Mouse (Mus musculus): ENCODE measurements around the gene Ndufa4l2. TPM values are rescaled to one million over a fixed set of nuclear protein-coding genes. Genes with fewer than 3 reads are reported as not detected.

The Ndufa4l2 gene
- polyA plus RNA-seq, 1 experiment from 2014 or later = 22.1 TPM

- WGBS = 58% methylated on average over 8 of the region's 8 CpGs
- Histone ChIP-seq H3K4me2 (no peak overlapping the region), H3K27ac (peak overlapping the region; percentile 65), H3K36me3 (replicated peaks) (peaks cover 25% of the 10 kb centered on the region), H3K27me3 (replicated peaks) (no peaks in the 10 kb centered on the region), H3K9ac (no peak overlapping the region), H3K4me3 (no peak overlapping the region), H3K9me3 (no peaks in the 10 kb centered on the region), H3K4me1 (peaks cover 9% of the 10 kb centered on the region; the same call in 1 of the 2 replicates)
- ATAC-seq (replicated peaks) = no peak; the same call in 1 of the 2 replicates
Measured at GRCm38 (mm10) chr10:127491128-127491512, 23.6 kb upstream of the Ndufa4l2 start.

DNA sequence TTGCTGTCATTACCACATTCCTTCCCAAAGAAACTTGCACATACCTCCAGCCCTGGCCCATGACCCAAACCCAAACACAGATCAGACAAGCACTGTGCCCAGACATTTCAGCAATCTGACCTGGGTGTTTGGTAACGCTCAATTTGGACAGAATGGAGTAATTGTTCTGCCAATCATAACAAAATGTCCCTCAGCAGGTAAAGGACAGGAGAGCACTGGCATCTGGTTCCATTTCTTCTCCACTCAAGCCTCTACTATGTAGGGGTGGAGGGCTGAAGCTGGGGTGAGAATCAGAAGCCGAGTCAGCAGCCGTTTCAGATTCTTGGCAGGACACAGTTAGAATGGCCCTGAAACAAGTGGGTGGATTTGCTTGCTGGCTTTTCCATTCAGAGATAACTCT is 22.6 kb upstream of the Ndufa4l2 start:
- no peak for ATAC-seq (replicated peaks)
- Histone ChIP-seq H3K9ac (no peak overlapping the region), H3K4me2 (no peak overlapping the region), H3K9me3 (no peaks in the 10 kb centered on the region), H3K36me3 (replicated peaks) (peaks cover 28% of the 10 kb centered on the region), H3K27me3 (replicated peaks) (no peaks in the 10 kb centered on the region), H3K4me1 (peaks cover 9% of the 10 kb centered on the region; the same call in 1 of the 2 replicates), H3K4me3 (no peak overlapping the region), H3K27ac (no peak overlapping the region)
- WGBS = 86% methylated on average over 3 of the region's 3 CpGs

DNA sequence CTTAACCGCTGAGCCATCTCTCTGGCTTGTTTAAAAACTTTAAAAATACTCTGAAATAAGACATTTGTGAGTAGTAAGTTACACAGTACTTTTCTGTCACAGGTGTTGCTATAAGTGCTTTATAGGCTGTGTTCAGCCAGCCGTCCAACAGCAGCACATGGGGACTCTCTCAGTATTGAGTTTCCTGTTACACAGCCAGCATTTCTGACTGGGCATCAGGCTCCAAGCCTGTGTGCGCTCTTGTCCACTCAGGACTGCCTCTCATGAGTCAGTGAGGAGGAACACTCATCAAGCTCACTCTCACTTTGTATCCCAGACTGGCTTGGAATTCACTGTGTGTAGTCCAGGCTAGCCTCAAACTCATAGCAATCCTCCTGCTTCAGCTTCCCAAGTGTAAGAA is 18.6 kb upstream of the Ndufa4l2 start:
- Histone ChIP-seq H3K36me3 (replicated peaks) (peaks cover 46% of the 10 kb centered on the region), H3K9ac (no peak overlapping the region), H3K4me3 (no peak overlapping the region), H3K4me1 (peaks cover 2% of the 10 kb centered on the region; the same call in 1 of the 2 replicates), H3K27ac (no peak overlapping the region), H3K4me2 (no peak overlapping the region), H3K27me3 (replicated peaks) (no peaks in the 10 kb centered on the region), H3K9me3 (no peaks in the 10 kb centered on the region)
- 97% methylated on average over 3 of the region's 3 CpGs for WGBS
- ATAC-seq (replicated peaks) = no peak

DNA sequence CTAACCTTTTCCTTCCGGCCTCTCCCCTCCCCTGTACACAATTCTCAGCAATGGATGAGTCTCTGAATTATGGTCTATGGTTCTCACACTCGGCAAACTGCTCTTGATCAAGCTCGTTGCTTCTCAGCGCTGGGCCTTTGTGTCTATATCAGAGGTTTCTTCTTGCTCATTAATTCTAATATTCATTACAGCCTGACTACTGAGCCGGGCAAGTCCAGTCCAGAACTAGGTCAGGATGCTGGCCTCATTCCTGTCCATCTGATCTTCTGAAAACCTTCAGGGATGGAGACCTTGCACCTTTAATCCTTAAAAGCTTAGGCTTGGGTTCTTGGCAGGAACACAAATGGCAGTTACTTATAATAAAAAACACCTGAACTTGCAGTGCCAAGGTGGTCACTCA is 15.3 kb upstream of the Ndufa4l2 start:
- Histone ChIP-seq H3K4me3 (no peak overlapping the region), H3K36me3 (replicated peaks) (peaks cover 35% of the 10 kb centered on the region), H3K4me1 (no peaks in the 10 kb centered on the region), H3K9me3 (no peaks in the 10 kb centered on the region), H3K27me3 (replicated peaks) (no peaks in the 10 kb centered on the region), H3K4me2 (no peak overlapping the region), H3K27ac (no peak overlapping the region), H3K9ac (no peak overlapping the region)
- no peak for ATAC-seq (replicated peaks)
- 91% methylated on average over 5 of the region's 5 CpGs for WGBS

- Histone ChIP-seq H3K9ac (no peak overlapping the region), H3K27ac (no peak overlapping the region), H3K36me3 (replicated peaks) (peaks cover 32% of the 10 kb centered on the region), H3K4me2 (no peak overlapping the region), H3K4me1 (no peaks in the 10 kb centered on the region), H3K4me3 (no peak overlapping the region), H3K9me3 (no peaks in the 10 kb centered on the region), H3K27me3 (replicated peaks) (no peaks in the 10 kb centered on the region)
- WGBS = 88% methylated on average over 4 of the region's 4 CpGs
- no peak for ATAC-seq (replicated peaks)
Measured at GRCm38 (mm10) chr10:127500042-127500441, 14.7 kb upstream of the Ndufa4l2 start.

DNA sequence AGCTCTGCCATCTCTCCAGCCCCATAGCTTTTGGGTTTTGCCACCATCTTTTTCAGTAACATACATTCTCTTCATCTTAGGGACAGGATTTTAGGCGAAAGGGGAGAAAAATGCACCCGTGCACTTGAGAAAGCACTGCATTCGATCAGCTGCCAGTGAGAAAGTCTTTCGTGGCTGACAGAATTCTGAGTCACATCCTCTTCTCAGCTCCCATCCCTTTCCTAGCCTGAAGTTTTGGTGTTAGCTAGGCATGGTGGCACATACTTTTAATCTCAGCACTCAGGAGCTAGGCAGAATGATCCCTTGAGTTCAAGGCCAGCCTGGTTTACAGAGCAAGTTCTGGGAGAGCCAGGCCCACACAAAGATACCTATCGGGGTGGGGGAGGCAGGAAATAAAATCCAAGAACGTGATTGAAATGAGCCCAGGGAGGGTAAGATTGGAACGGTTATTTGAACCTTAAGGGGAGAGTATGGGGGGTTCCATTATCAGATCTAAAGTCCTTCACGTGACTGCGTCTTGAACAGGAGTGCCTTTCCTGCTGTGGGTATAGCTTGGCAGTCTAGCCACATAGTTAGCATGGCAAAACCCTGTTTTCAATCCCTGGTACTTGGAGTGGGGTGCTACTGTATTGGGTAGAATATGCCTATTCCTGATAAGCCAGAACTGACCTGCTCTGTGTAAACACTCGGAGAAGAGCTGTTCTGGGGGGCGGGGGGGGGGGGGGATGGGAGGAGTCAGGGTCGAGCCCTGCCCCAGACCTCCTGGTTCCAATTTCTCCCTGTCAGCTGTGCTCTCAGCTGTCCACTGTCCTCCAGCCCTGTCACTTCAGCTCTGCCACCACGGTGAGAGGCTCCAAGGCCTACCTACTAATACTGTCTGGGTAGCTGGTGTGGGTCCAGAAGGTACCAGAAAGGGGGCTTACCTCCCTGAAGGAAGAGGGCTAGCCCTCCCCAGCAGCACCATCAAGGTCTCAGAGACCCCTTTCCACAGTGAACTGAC is 13.6 kb upstream of the Ndufa4l2 start, which contains the start of gene Stac3:
Stac3 (plus strand) TSS at position 793 of the 1,000 bp plus-strand sequence.
- Histone ChIP-seq H3K27ac (no peak within 1 kb of the TSS), H3K4me1 (no peaks in the 10 kb centered on the region), H3K9me3 (no peaks in the 10 kb centered on the region), H3K27me3 (replicated peaks) (no peaks in the 10 kb centered on the region), H3K4me3 (no peak within 1 kb of the TSS), H3K4me2 (no peak within 1 kb of the TSS), H3K36me3 (replicated peaks) (peaks cover 23% of the 10 kb centered on the region), H3K9ac (no peak within 1 kb of the TSS)
- no peak for ATAC-seq (replicated peaks)
- WGBS = 80% methylated on average over 13 of the region's 13 CpGs

DNA sequence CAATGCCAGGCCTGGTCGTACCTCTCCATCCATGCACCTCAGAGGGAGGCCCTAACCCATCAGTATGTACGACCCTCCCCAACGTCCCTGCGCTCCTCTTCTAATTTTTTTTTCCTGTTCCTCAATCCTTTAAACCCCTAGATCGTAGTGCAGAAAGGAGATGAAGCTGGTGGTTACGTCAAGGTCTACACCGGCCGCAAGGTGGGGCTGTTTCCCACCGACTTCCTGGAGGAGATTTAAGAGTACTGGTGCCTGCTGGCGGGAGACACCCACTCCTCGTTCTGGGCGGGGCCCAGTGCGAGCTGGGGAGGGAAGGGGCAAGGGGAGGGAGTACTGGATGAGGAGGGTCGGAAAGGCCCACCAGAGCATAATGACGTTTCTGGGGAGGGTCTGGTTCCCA is 6.5 kb upstream of the Ndufa4l2 start:
- WGBS = 3% methylated on average over 15 of the region's 15 CpGs
- ATAC-seq (replicated peaks) = no peak
- no peak overlapping the region for H3K9ac ChIP-seq
- H3K4me1 ChIP-seq = peaks cover 54% of the 10 kb centered on the region
- H3K36me3 ChIP-seq (replicated peaks) = no peaks in the 10 kb centered on the region
- no peaks in the 10 kb centered on the region for H3K9me3 ChIP-seq
- H3K4me2 ChIP-seq = peak overlapping the region; percentile 93
- H3K4me3 ChIP-seq = no peak overlapping the region
- H3K27ac ChIP-seq = peak overlapping the region; percentile 97; the same call in 1 of the 2 replicates
- H3K27me3 ChIP-seq (replicated peaks) = peaks cover 6% of the 10 kb centered on the region; the same call in 1 of the 2 replicates

DNA sequence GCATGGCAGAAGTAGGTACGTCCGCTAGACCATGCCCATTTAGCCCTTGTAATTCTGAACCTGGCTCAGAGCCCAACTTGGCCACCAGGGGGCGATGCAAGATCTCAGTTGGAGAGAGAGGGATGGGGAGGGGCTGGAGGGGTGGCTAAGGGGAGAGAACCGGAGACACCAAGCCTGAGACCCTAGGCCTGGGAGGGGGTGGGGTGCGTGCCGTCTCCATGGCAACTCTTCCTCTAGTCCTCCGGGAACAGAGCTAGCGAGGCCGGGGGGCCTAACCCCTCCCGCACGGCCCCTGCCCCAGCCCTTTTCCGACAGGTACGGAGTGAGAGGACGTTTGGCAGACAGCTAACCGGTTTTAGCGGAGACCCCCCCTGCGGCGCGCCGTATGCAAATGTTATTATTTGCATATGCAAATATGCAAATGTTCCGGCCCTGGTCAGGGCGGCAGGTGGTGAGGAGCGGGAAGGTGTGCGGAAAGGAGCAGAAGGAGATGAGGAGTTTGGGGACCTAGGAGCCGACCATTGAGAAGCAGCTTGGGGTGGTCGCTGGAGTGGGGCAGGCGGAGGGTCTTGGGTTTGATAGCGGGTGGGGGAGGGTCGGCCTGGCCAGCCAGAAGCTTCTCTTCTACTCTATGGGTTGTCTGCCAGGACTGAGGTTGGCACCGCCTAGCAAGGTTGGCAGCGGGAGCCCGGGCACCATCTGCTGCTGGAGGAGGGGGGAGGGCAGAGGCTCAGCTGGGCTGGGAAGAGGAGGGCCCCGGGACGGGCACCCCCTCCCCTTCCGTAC is 5.5 kb upstream of the Ndufa4l2 start:
- H3K36me3 ChIP-seq (replicated peaks) = no peaks in the 10 kb centered on the region
- H3K4me1 ChIP-seq = peaks cover 64% of the 10 kb centered on the region
- peak overlapping the region; percentile 48 for H3K9ac ChIP-seq
- H3K9me3 ChIP-seq = no peaks in the 10 kb centered on the region
- peak overlapping the region; percentile 93 for H3K4me2 ChIP-seq
- H3K27me3 ChIP-seq (replicated peaks) = peaks cover 6% of the 10 kb centered on the region; the same call in 1 of the 2 replicates
- peak overlapping the region; percentile 41 for H3K4me3 ChIP-seq
- ATAC-seq (replicated peaks) = peak; percentile 69
- peak overlapping the region; percentile 97 for H3K27ac ChIP-seq
- under 1% methylated on average over 35 of the region's 35 CpGs for WGBS

- H3K27me3 ChIP-seq (replicated peaks) = peaks cover 10% of the 10 kb centered on the region; the same call in 1 of the 2 replicates
- H3K36me3 ChIP-seq (replicated peaks) = no peaks in the 10 kb centered on the region
- H3K4me3 ChIP-seq = peak overlapping the region; percentile 41
- no peak for ATAC-seq (replicated peaks)
- peaks cover 69% of the 10 kb centered on the region for H3K4me1 ChIP-seq
- peak overlapping the region; percentile 97 for H3K27ac ChIP-seq
- no peaks in the 10 kb centered on the region for H3K9me3 ChIP-seq
- peak overlapping the region; percentile 93 for H3K4me2 ChIP-seq
- H3K9ac ChIP-seq = peak overlapping the region; percentile 48
- 4% methylated on average over 17 of the region's 17 CpGs for WGBS
Measured at GRCm38 (mm10) chr10:127509837-127510701, 4.7 kb upstream of the Ndufa4l2 start.

- no peak for ATAC-seq (replicated peaks)
- Histone ChIP-seq H3K4me2 (peak overlapping the region; percentile 93), H3K4me1 (peaks cover 79% of the 10 kb centered on the region), H3K27me3 (replicated peaks) (peaks cover 16% of the 10 kb centered on the region; the same call in 1 of the 2 replicates), H3K36me3 (replicated peaks) (no peaks in the 10 kb centered on the region), H3K9ac (peak overlapping the region; percentile 69), H3K4me3 (peak overlapping the region; percentile 45), H3K27ac (peak overlapping the region; percentile 97), H3K9me3 (no peaks in the 10 kb centered on the region)
- 6% methylated on average over 11 of the region's 11 CpGs for WGBS
Measured at GRCm38 (mm10) chr10:127510895-127511617, 3.7 kb upstream of the Ndufa4l2 start.

Data from midbrain, embryonic 15.5 days (tissue).